Mouse (Mus musculus) spleen, postnatal 14 days (tissue): Measurements from ENCODE around the gene Gm5788.
A peak's percentile ranks its signal among the peaks of the same experiment; 100 is the strongest.
"Not testable (repeated sequence)": the region's sequence is repeated elsewhere in the genome, so short reads cannot be mapped to it uniquely, and the experiment has no call there.

Source experiments
- DNase-seq, 2 experiments: peaks; one replicate each; pipeline ENCODE4 v3.0.0; 2021 to 2022; ENCODE audit warnings: low spot score in 2 of 2

Gene Gm5788

DNA sequence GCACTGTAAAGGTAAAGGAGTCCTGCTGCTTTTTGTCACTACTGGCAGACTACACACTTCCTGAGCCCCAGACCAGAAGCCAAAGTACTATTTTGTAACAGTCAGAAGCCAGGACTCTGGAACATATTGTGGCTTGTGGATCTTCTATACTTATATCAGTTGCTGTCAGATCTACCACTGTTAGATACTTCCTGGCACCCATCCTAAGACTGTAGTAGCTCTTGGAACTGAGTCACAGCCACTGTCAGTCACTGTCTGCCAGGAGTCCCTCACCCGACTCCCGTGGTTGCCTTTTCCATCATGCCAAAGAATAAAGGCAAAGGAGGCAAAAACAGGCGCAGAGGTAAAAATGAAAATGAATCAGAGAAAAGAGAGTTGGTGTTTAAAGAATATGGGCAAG lies at the start of gene Gm5788:
Gene Gm5788, plus strand, starts transcription at position 301 of the 400 bp plus-strand sequence.
- not testable (repeated sequence) for DNase-seq

DNA sequence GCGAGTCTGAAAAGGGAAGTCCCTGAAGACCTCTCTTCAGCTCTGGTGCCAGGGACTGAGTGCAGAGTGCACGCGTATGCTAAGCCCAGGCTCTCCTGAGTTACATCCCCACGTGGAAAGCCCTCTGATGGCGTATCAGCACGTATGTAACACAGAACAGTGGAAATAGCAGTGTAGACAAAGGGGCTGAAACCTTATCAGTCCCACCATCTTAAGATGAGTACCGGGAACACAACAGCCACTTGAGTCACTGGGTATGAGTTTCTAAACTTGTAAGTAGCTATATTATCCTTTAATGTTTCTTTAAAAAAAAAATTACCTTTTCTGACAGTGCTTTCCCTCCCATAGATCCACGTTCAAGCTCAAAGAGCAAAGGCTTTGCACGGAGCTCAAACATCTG lies 45.1 kb upstream of the Gm5788 start:
- DNase-seq: no peak

- DNase-seq: no peak
Measured at GRCm38 (mm10) chr12:87464678-87465297, 29.7 kb upstream of the Gm5788 start.

DNA sequence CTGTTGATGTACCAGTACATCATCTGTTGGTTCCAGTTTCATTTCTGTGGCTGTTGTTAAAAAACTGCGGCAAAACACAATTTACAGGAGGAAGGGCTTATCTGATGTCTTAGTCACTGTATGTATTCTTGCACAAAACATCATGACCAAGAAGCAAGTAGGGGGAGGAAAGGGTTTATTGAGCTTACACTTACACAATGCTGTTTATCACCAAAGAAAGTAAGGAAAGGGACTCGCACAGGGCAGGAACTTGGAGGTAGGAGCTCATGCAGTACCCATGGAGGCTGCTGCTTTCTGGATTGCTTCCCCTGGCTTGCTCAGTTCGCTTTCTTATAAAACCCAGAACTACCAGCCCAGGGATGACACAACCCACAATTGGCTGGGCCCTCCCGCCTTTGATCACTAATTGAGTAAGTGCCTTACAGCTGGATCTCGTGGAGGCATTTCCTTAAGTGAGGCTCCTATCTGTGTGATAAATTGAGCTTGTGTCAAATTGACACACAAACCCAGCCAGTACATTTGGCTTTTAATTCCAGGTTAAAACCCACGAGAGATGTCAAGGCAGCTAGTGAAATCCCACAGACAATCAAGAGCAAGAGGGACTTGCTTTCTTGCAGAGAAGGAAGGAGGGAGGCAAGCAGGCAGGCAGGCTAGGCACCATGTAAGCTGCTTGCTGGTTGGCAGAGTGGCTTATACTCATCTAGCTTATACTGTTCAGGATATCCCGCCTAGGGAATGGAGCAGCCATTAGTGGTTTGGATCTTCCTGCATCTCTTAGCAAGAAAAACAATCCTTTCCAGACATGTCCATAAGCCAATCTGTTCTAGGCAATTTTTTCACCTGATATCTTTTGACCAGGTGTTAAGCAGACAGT lies 24.0 kb upstream of the Gm5788 start:
- no peak for DNase-seq

DNA sequence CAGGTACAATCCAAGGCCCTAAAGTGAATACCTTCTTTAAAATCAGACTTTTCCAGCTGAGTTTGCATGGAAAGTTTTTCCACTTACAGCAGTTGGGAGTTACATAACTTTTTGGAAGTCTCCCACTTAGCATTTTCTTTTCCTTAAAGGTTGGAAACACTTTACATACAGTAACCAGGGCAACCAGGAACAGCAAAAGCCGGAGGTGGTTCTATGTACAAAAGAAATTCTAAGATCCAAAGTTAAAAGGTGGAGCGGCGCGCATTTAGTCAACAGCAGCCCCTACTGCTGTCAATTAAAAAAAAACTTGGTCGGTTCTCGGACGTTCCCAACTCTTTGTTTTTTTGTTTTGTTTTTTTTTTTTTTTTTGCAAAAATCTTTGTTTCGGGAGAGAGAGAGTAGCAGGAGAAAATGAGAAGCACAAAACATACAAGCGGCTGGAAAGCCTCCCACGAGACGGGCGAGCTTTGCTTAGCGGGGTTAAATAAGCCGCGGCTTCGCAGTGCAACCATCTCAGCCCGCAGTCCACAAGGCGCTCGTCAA lies 23.0 kb upstream of the Gm5788 start:
- DNase-seq: no peak

DNA sequence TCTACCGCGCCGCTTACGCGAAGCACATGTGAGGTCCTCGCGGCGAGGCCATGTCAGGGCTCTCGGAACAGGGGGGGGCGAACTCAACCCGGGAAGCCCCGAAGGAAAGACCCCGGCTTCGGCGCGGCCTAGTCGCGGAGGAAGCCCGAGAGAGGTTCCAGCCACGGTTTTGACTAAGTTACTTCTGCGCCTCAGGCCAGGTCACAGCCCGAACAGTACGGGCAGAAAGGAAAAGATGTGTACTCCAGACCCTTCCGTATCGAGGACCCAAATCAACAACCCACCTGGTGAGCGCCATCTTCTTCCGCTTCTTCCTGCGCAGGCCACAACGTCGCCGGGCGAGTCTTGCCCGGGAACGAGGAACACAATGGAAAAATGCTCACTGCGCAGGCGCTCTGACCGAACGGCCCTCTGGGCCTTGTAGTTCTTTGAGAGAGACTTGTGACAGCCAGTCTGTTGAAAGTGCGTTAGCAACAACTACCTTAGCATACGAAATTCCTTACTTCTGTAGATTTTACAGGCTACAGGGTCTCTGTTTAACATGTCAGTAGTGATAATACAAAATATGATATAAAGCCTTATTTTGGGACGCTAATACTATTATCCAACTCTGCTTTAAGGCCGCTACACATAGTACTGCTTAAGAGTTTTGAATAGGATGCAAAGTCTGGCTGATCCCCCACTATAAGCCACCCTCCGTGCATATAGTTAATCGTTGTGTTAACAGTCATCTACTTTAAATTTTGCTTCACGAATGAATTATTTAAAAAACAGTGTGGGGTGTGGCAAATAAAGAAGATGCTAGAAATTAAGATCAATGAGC lies 22.3 kb upstream of the Gm5788 start, which contains the start of gene Snw1:
Gene Snw1, minus strand, starts transcription at position 311 of the 823 bp plus-strand sequence.
- peak; percentile 82 to 85 for DNase-seq

DNA sequence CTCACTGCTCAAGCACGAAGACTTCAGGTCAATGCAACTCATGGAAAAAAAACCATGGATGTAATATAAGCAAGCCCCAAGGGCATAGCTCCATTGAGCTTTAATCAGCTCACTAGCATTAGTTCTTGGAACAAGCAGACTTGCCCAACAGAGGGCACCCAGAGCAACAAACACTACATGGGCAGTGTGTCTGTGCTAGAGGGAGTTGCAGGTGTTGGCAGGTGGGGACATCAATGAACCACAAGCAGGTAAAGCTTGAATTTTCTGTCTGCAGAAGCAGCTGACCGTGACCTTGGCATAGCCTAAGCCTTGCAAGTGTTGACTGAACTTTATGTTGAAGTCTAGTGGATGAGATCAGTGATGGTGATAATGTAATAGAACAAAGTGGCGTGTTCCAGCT lies 19.8 kb upstream of the Gm5788 start:
- DNase-seq: no peak

- not testable (repeated sequence) for DNase-seq
Measured at GRCm38 (mm10) chr12:87482482-87482881, 12.0 kb upstream of the Gm5788 start.

DNA sequence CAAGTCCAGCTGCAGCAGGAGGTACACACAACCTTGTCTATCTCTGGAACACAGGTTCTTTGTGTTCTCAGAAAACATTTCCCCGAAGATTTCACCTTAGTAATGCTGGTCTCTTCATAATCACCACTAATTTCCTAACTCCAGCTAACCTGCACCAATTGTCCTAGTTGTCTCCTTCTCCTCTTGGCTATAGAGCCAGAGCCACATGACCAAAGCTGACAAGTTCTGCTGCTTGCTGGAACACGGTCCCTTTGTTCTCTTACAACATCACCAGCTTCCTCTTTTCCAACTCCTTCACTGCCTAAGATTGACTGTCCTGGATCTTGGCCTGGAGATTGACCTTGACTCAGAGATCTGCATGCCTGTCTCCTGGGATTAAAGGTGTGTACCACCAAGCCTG lies 5.8 kb upstream of the Gm5788 start:
- DNase-seq: not testable (repeated sequence)

GRCm38 (mm10) chr12:87514016-87514415 lies 19.5 kb downstream of the Gm5788 start, which contains the start of gene Gm8300:
Gm8300 (plus strand) TSS chr12:87514316.
- not testable (repeated sequence) for DNase-seq

GRCm38 (mm10) chr12:87519616-87520015 lies 25.1 kb downstream of the Gm5788 start:
- not testable (repeated sequence) for DNase-seq

GRCm38 (mm10) chr12:87543927-87544326 lies 49.4 kb downstream of the Gm5788 start:
- DNase-seq: no peak
